Mouse (Mus musculus): Measurements from ENCODE around the gene Gm11168.
A peak's percentile ranks its signal among the peaks of the same experiment; 100 is the strongest.
"Not testable (repeated sequence)": the region's sequence is repeated elsewhere in the genome, so short reads cannot be mapped to it uniquely, and the experiment has no call there.

Gene Gm11168

DNA sequence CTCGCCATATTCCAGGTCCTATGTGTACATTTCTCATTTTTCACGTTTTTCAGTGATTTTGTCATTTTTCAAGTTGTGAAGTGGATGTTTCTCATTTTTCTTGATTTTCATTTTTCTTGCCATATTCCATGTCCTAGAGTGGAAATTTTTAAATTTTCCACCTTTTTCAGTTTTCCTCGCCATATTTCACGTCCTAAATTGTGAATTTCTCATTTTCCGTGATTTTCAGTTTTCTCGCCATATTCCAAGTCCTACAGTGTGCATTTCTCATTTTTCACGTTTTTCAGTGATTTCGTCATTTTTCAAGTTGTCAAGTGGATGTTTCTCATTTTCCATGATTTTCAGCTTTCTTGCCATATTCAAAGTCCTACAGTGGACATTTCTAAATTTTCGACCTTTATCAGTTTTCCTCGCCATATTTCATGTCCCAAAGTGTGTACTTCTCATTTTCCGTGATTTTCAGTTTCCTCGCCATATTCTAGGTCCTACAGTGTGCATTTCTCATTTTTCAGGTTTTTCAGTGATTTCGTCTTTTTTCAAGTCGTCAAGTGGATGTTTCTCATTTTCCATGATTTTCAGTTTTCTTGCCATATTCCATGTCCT, at the start of gene Gm11168:
TSS of gene Gm11168 (plus strand) at position 553 of the 603 bp plus-strand sequence.
- peak in 1 of 2 experiments; percentile 4 for DNase-seq (ENCODE audit: inconsistent age in 2 of 2, low spot score in 1 of 2)

DNA sequence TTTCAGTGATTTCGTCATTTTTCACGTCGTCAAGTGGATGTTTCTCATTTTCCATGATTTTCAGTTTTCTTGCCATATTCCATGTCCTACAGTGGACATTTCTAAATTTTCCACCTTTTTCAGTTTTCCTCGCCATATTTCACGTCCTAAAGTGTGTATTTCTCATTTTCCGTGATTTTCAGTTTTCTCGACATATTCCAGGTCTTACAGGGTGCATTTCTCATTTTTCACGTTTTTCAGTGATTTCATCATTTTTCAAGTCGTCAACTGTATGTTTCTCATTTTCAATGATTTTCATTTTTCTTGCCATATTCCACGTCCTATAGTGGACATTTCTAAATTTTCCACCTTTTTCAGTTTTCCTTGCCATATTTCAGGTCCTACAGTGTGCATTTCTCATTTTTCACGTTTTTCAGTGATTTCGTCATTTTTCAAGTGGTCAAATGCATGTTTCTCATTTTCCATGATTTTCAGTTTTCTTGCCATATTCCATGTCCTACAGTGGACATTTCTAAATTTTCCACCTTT, 2.6 kb upstream of the Gm11168 start, which contains the start of gene Gm10722:
TSS of gene Gm10722 (plus strand) at position 478 of the 528 bp plus-strand sequence.
- peak; percentile 11 to 80 for DNase-seq (ENCODE audit: inconsistent age in 2 of 2, low spot score in 1 of 2)

DNA sequence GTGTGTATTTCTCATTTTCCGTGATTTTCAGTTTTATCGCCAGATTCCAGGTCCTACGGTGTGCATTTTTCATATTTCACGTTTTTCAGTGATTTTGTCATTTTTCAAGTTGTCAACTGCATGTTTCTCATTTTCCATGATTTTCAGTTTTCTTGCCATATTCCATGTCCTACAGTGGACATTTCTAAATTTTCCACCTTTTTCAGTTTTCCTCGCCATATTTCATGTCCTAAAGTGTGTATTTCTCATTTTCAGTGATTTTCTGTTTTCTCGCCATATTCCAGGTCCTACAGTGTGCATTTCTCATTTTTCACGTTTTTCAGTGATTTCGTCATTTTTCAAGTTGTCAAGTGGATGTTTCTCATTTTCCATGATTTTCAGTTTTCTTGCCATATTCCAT, 2.1 kb upstream of the Gm11168 start:
- DNase-seq (ENCODE audit: inconsistent age in 2 of 2, low spot score in 1 of 2): peak; percentile 19 to 75

DNA sequence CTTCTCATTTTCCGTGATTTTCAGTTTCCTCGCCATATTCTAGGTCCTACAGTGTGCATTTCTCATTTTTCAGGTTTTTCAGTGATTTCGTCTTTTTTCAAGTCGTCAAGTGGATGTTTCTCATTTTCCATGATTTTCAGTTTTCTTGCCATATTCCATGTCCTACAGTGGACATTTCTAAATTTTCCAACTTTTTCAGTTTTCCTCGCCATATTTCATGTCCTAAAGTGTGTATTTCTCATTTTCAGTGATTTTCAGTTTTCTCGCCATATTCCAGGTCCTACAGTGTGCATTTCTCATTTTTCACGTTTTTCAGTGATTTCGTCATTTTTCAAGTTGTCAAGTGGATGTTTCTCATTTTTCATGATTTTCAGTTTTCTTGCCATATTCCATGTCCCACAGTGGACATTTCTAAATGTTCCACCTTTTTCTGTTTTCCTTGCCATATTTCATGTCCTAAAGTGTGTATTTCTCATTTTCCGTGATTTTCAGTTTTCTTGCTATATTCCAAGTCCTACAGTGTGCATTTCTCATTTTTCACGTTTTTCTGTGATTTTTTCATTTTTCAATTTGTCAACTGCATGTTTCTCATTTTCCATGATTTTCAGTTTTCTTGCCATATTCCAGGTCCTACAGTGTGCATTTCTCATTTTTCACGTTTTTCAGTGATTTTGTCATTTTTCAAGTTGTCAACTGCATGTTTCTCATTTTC, 1.0 kb upstream of the Gm11168 start:
- peak; percentile 93 to 100 for DNase-seq (ENCODE audit: inconsistent age in 2 of 2, low spot score in 1 of 2)

DNA sequence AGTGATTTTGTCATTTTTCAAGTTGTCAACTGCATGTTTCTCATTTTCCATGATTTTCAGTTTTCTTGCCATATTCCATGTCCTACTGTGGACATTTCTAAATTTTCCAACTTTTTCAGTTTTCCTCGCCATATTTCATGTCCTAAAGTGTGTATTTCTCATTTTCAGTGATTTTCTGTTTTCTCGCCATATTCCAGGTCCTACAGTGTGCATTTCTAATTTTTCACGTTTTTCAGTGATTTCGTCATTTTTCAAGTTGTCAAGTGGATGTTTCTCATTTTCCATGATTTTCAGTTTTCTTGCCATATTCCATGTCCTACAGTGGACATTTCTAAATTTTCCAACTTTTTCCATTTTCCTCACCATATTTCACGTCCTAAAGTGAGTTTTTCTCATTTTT, 3.0 kb downstream of the Gm11168 start:
- DNase-seq (ENCODE audit: inconsistent age in 2 of 2, low spot score in 1 of 2): not testable (repeated sequence)

DNA sequence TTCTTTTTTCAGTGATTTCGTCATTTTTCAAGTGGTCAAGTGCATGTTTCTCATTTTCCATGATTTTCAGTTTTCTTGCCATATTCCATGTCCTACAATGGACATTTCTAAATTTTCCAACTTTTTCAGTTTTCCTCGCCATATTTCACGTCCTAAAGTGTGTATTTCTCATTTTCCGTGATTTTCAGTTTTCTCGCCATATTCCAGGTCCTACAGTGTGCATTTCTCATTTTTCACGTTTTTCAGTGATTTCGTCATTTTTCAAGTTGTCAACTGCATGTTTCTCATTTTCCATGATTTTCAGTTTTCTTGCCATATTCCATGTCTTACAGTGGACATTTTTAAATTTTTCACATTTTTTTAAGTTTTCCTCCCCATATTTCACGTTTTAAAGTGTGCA, 3.5 kb downstream of the Gm11168 start:
- DNase-seq (ENCODE audit: inconsistent age in 2 of 2, low spot score in 1 of 2): peak; percentile 93 to 100

DNA sequence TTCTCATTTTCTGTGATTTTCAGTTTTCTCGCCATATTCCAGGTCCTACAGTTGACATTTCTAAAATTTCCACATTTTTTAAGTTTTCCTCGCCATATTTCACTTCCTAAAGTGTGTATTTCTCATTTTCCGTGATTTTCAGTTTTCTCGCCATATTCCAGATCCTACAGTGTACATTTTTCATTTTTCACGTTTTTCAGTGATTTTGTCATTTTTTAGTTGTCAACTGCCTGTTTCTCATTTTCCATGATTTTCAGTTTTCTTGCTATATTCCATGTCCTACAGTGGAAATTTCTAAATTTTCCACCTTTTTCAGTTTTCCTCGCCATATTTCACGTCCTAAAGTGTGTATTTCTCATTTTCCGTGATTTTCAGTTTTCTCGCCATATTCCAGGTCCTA, 4.1 kb downstream of the Gm11168 start:
- not testable (repeated sequence) for DNase-seq (ENCODE audit: inconsistent age in 2 of 2, low spot score in 1 of 2)

DNA sequence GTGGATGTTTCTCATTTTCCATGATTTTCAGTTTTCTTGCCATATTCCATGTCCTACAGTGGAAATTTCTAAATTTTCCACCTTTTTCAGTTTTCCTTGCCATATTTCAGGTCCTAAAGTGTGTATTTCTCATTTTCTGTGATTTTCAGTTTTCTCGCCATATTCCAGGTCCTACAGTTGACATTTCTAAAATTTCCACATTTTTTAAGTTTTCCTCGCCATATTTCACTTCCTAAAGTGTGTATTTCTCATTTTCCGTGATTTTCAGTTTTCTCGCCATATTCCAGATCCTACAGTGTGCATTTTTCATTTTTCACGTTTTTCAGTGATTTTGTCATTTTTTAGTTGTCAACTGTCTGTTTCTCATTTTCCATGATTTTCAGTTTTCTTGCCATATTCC, 6.2 kb downstream of the Gm11168 start:
- not testable (repeated sequence) for DNase-seq (ENCODE audit: inconsistent age in 2 of 2, low spot score in 1 of 2)

DNA sequence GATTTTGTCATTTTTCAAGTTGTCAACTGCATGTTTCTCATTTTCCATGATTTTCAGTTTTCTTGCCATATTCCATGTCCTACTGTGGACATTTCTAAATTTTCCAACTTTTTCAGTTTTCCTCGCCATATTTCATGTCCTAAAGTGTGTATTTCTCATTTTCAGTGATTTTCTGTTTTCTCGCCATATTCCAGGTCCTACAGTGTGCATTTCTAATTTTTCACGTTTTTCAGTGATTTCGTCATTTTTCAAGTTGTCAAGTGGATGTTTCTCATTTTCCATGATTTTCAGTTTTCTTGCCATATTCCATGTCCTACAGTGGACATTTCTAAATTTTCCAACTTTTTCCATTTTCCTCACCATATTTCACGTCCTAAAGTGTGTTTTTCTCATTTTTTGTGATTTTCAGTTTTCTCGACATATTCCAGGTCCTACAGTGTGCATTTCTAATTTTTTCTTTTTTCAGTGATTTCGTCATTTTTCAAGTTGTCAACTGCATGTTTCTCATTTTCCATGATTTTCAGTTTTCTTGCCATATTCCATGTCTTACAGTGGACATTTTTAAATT, 9.0 kb downstream of the Gm11168 start:
- not testable (repeated sequence) for DNase-seq (ENCODE audit: inconsistent age in 2 of 2, low spot score in 1 of 2)

DNA sequence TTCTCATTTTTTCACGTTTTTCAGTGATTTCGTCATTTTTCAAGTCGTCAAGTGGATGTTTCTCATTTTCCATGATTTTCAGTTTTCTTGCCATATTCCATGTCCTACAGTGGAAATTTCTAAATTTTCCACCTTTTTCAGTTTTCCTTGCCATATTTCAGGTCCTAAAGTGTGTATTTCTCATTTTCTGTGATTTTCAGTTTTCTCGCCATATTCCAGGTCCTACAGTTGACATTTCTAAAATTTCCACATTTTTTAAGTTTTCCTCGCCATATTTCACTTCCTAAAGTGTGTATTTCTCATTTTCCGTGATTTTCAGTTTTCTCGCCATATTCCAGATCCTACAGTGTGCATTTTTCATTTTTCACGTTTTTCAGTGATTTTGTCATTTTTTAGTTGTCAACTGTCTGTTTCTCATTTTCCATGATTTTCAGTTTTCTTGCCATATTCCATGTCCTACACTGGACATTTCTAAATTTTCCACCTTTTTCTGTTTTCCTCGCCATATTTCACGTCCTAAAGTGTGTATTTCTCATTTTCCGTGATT, 9.7 kb downstream of the Gm11168 start, which contains the start of gene Gm10721:
TSS of gene Gm10721 (plus strand) at position 408 of the 547 bp plus-strand sequence.
- not testable (repeated sequence) for DNase-seq (ENCODE audit: inconsistent age in 2 of 2, low spot score in 1 of 2)

DNA sequence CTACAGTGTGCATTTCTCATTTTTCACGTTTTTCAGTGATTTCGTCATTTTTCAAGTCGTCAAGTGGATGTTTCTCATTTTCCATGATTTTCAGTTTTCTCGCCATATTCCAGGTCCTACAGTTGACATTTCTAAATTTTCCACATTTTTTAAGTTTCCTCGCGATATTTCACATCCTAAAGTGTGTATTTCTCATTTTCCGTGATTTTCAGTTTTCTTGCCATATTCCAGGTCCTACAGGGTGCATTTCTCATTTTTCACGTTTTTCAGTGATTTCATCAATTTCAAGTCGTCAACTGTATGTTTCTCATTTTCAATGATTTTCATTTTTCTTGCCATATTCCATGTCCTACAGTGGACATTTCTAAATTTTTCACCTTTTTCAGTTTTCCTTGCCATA, 12.2 kb downstream of the Gm11168 start, which contains the start of gene Gm10720:
TSS of gene Gm10720 (plus strand) at position 301 of the 400 bp plus-strand sequence.
- DNase-seq (ENCODE audit: inconsistent age in 2 of 2, low spot score in 1 of 2): not testable (repeated sequence)

DNA sequence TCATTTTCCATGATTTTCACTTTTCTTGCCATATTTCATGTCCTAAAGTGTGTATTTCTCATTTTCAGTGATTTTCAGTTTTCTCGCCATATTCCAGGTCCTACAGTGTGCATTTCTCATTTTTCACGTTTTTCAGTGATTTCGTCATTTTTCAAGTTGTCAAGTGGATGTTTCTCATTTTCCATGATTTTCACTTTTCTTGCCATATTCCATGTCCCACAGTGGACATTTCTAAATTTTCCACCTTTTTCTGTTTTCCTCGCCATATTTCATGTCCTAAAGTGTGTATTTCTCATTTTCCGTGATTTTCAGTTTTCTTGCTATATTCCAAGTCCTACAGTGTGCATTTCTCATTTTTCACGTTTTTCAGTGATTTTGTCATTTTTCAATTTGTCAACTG, 12.8 kb downstream of the Gm11168 start:
- DNase-seq (ENCODE audit: inconsistent age in 2 of 2, low spot score in 1 of 2): peak in 1 of 2 experiments; percentile 19

DNA sequence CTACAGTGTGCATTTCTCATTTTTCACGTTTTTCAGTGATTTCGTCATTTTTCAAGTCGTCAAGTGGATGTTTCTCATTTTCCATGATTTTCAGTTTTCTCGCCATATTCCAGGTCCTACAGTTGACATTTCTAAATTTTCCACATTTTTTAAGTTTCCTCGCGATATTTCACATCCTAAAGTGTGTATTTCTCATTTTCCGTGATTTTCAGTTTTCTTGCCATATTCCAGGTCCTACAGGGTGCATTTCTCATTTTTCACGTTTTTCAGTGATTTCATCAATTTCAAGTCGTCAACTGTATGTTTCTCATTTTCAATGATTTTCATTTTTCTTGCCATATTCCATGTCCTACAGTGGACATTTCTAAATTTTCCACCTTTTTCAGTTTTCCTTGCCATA, 14.0 kb downstream of the Gm11168 start, which contains the start of gene Gm10719:
TSS of gene Gm10719 (plus strand) at position 301 of the 400 bp plus-strand sequence.
- DNase-seq (ENCODE audit: inconsistent age in 2 of 2, low spot score in 1 of 2): not testable (repeated sequence)

DNA sequence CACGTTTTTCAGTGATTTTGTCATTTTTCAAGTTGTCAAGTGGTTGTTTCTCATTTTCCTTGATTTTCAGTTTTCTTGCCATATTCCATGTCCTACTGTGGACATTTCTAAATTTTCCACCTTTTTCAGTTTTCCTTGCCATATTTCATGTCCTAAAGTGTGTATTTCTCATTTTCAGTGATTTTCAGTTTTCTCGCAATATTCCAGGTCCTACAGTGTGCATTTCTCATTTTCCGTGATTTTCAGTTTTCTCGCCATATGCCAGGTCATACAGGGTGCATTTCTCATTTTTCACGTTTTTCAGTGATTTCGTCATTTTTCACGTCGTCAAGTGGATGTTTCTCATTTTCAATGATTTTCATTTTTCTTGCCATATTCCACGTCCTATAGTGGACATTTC, 15.8 kb downstream of the Gm11168 start:
- DNase-seq (ENCODE audit: inconsistent age in 2 of 2, low spot score in 1 of 2): peak; percentile 19 to 79

DNA sequence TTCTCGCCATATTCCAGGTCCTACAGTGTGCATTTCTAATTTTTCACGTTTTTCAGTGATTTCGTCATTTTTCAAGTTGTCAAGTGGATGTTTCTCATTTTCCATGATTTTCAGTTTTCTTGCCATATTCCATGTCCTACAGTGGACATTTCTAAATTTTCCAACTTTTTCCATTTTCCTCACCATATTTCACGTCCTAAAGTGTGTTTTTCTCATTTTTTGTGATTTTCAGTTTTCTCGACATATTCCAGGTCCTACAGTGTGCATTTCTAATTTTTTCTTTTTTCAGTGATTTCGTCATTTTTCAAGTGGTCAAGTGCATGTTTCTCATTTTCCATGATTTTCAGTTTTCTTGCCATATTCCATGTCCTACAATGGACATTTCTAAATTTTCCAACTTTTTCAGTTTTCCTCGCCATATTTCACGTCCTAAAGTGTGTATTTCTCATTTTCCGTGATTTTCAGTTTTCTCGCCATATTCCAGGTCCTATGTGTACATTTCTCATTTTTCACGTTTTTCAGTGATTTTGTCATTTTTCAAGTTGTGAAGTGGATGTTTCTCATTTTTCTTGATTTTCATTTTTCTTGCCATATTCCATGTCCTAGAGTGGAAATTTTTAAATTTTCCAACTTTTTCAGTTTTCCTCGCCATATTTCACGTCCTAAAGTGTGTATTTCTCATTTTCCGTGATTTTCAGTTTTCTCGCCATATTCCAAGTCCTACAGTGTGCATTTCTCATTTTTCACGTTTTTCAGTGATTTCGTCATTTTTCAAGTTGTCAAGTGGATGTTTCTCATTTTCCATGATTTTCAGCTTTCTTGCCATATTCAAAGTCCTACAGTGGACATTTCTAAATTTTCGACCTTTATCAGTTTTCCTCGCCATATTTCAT, 16.9 kb downstream of the Gm11168 start:
- peak; percentile 58 to 80 for DNase-seq (ENCODE audit: inconsistent age in 2 of 2, low spot score in 1 of 2)

DNA sequence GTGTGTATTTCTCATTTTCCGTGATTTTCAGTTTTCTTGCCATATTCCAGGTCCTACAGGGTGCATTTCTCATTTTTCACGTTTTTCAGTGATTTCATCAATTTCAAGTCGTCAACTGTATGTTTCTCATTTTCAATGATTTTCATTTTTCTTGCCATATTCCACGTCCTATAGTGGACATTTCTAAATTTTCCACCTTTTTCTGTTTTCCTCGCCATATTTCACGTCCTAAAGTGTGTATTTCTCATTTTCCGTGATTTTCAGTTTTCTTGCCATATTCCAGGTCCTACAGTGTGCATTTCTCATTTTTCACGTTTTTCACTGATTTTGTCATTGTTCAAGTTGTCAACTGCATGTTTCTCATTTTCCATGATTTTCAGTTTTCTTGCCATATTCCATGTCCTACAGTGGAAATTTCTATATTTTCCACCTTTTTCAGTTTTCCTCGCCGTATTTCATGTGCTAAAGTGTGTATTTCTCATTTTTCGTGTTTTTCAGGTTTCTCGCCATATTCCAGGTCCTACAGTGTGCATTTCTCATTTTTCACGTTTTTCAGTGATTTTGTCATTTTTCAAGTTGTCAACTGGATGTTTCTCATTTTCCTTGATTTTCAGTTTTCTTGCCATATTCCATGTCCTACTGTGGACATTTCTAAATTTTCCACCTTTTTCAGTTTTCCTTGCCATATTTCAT, 19.3 kb downstream of the Gm11168 start:
- peak; percentile 65 to 94 for DNase-seq (ENCODE audit: inconsistent age in 2 of 2, low spot score in 1 of 2)

DNA sequence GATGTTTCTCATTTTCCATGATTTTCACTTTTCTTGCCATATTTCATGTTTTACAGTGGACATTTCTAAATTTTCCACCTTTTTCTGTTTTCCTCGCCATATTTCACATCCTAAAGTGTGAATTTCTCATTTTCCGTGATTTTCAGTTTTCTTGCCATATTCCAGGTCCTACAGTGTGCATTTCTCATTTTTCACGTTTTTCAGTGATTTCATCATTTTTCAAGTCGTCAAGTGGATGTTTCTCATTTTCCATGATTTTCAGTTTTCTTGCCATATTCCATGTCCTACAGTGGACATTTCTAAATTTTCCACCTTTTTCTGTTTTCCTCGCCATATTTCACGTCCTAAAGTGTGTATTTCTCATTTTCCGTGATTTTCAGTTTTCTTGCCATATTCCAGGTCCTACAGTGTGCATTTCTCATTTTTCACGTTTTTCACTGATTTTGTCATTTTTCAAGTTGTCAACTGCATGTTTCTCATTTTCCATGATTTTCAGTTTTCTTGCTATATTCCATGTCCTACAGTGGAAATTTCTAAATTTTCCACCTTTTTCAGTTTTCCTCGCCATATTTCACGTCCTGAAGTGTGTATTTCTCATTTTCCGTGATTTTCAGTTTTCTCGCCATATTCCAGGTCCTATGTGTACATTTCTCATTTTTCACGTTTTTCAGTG, 20.3 kb downstream of the Gm11168 start, which contains the start of gene Gm10718:
TSS of gene Gm10718 (plus strand) at position 236 of the 673 bp plus-strand sequence.
- DNase-seq (ENCODE audit: inconsistent age in 2 of 2, low spot score in 1 of 2): peak; percentile 33 to 88

DNA sequence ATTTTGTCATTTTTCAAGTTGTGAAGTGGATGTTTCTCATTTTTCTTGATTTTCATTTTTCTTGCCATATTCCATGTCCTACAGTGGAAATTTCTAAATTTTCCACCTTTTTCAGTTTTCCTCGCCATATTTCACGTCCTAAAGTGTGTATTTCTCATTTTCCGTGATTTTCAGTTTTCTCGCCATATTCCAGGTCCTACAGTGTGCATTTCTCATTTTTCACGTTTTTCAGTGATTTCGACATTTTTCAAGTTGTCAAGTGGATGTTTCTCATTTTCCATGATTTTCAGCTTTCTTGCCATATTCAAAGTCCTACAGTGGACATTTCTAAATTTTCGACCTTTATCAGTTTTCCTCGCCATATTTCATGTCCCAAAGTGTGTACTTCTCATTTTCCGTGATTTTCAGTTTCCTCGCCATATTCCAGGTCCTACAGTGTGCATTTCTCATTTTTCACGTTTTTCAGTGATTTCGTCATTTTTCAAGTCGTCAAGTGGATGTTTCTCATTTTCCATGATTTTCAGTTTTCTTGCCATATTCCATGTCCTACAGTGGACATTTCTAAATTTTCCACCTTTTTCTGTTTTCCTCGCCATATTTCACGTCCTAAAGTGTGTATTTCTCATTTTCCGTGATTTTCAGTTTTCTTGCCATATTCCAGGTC, 21.0 kb downstream of the Gm11168 start:
- DNase-seq (ENCODE audit: inconsistent age in 2 of 2, low spot score in 1 of 2): peak; percentile 96 to 100

Data from adrenal gland, adult (tissue).